Mouse (Mus musculus) kidney, adult 18-20 months (tissue): ENCODE data around the gene Pex10.

Source experiments
- DNase-seq: peaks from one replicate; pipeline ENCODE4 v3.0.0; 2021

The Pex10 gene

DNA sequence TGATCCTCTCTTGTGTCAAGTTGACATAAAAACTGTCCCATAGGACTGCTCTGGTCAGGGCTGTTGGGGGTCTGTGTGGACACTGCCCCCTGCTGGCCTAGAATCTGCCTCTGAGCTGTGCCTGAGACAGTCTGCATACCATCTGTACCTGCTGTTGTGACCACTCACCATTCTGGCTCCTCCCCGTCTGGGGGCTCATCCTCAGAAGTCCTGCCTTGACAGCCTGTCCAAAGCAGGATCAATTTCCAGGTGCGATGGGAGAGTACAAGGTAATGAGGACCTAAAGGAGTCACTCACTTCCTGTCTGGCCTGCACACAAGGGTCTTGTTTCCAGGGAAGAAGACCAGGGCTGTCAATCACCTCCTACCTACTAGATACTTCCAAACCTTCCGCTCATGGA lies 27.7 kb downstream of the Pex10 start:
- peak; percentile 67 for DNase-seq

DNA sequence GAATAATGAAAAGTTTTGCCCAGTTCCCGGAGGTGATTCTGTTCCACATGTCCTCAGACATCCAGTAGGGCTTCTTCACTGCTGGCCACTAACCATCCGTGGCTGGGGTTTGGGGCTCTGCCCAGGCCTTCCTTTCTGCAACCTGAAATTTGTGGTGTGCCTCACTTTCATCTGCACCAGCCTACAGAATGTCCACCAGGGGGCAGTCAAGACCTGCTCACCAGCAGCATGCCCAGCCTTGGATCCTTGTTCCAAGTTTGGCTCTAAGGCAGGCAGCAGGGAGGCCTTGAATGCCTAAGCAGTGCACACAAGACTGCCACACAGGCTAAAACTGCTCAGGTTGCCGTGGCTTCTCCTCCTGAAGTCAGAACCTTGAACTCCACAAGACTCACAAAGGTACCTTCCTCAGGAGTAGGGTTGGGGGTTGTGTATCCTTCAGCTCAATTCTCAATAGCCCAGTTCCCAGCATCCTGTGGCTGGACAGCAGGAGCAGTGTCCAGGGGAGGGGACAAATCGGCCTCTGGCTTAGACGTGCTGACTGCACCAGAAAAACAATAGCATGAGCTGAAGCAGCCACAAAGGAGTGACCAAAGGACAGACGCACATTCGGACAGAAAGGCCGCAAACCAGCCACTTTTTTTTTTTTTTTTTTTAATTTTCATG lies 28.6 kb downstream of the Pex10 start:
- peak; percentile 84 for DNase-seq

DNA sequence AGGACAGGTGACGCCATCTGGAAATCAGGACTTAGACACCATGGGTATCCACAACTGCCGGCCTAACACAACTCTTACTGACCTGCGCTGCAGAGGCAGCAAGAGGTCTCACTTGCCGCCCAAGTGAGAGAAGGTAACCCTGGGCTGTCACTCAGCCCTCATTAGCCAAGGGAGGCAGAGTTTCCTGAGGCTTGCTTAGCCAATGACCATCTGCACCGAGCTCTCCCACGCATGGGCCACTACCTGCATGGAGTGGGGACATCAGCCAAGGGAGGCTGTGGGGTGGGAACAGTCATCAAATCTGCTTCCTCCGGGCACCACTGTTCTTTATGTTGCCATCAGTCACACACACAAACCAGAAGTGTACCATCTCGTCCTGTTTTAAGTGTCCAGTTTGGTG lies 29.2 kb downstream of the Pex10 start:
- no peak for DNase-seq

DNA sequence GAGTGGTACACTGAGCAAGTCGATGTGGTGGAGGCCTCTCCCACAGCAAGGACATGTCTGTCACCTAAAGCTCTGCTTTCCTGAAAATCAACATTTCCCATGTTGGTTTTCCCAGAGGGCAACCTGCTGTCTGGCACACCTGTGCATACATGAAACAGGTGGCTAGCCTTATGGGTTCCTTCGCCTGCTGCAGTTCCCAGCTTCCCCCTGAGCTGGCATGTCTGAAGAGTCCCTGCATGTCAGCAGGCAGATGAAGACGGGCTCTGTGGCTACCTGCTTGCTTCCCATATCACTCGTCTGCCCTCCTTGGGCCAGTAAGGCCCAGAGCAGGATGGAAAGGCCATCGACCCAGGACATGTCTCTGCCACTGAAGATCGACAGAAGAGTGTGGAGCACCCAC lies 30.6 kb downstream of the Pex10 start:
- DNase-seq, result no peak

DNA sequence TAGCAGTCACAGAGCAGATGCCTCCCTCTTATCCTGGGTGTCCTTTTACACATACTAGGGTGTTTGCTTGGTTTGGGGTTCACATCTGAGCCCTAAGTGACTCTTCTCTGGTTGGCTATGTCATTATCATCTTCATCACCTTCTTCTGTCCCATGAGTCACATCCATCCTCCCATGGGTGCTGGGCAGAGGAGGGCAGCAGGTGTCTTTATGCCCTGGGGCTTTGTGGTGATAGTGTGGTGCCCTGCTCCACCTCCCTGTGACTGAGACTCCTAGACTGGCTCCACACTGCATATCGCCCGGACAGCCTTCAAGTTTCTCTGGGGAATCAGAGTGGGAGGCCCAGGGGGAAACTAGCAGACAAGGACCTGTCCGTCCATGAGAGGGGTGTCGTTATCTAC lies 31.8 kb downstream of the Pex10 start:
- DNase-seq, result no peak

DNA sequence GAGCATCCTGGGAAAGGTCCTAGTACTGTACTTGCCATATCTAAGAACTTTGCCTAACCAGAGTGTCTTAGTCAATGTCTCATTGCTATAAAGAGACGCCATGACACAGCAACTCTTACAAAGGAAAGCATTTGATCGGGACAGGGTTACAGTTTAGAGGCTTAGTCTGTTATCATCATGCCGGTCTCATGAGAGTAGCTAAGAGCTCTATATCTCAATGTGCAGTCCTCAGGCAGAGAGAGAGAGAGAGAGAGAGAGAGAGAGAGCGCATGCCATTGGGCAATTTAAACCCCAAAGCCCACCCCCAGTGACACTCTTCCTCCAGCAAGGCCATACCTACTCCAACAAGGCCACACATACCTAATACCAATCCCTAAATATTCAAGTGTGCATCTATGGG lies 41.1 kb downstream of the Pex10 start:
- no peak for DNase-seq

DNA sequence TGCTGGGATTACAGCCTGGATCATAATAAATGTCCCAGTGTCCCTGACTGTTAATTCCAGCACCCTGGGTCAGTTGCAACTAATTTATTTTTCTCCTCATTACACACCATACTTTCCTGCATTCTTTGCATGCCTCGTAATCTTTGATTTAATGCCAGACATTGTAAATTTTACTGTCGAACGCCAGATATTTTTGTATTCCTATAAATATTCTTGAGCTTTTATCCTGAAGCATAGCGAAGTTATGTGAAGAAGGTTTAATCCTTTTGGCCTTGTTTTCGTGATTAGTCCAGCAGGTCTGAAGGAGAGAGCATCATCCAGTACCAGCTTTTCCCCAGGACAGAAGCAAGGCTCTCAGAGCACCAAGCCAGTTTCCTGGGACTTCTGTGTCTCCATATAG lies 42.7 kb downstream of the Pex10 start:
- no peak for DNase-seq

DNA sequence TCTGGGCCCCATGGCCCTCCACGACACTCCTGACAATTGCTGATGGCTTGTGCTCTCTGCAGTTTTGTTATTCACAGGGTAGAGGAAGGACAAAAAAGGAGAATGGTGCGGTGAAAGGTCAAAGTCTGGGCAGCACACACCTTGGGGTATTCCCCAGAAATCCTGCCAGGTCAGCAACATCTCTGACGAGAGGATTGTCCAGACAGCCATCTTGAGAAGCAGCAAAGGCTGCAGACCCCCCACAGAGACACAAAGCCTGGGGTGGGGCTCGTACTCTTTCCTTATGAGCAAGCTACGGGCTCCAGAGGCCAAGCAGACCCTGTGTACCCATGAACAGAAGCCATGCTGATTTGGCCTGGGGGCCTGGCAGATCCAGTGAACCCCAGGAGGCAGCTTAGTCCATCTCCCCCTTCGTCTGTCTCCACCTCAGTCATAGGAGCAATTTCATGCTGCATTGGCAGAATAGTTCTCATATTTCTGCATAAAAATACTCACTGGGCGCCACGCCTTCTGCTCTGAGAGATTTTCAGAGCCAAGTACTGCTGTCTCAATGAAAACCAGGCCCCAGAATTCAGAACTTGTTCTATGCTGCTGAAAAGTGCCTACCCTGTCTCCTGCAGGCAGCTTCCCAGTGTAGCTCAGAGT lies 47.1 kb downstream of the Pex10 start:
- DNase-seq, result no peak

DNA sequence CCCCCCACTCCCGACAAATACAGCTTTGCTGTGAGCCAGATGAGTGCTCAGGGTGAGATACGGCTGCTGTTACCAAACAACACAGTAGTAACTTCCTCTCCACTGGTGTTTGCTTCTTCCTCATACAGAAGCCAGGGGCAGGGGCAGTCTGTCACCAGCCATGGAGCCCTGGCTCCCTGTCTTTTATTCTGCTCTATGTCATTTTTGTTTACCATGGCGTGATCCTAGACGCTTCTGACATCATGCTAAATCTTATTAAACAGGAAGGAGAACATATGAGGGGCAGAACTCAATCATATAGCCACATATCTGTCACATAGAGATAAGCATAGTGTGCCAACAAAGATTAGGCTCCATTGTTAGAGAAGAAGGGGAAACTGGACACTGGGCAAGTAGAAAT lies 49.8 kb downstream of the Pex10 start:
- no peak for DNase-seq

DNA sequence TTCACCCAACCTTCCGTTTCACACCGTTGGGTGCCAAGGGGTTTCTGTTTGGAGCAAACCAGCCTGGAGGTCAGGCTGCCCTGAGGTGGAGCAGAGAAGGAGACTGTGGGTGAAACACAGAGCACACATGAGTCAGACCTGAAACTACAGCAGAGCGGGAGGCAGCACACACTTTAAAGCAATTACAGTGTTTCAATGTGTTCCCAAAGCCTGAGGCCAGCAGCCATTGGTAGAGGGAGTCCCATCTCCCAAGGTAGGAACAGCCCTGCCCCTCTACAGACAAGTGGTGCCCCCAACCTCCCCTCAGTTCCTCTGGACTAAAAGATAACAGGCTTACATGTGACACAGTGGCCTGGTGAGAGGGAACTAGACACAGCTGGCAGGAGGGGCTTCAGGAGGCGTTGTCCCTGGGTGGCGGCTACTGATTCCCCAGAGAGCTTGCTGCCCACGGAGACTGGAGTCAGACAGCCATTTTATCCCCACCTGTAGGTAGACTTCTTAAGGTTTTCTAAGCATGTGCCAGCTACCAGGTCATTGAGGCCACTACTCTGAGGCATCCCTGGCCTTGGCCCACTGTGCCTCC lies 50.7 kb downstream of the Pex10 start:
- no peak for DNase-seq

DNA sequence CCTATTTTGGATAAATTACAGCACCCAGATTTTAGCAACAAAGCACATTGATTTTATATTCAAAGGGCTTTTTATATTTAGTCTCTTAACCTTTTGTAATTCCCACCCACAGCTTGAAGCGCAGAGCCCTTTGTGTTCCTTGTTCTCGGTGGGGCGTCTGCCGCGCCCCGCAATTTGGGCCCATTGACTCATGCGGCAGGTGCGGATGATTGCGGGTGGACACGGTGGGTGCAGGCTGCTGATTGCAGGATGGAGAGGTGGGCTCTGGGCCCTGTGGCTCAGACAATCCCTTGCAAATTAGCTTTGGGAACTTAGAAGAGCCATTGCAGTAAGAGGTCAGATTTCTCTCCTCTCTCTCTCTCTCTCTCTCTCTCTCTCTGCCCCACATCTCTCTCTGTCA lies 51.5 kb downstream of the Pex10 start:
- DNase-seq, result no peak

DNA sequence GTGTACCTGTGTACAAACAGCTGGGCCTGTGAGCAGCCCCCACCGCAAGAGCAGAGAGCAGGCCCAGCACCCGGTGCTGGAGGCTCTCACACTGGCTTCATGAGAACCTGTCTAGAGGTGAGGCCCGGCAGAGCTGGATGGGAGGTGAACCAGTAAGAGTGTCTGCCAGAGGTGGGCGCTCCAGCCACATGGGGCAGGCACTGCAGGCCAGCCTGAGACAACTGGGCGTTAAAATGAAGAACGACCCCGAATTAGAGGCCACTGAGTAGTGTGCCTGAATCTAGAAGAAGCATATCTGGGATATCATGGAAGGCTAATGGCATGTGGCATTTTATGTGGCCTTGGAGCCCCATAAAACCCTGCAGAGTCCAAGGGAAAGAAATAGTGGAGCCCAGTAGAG lies 53.2 kb downstream of the Pex10 start:
- DNase-seq, result no peak

DNA sequence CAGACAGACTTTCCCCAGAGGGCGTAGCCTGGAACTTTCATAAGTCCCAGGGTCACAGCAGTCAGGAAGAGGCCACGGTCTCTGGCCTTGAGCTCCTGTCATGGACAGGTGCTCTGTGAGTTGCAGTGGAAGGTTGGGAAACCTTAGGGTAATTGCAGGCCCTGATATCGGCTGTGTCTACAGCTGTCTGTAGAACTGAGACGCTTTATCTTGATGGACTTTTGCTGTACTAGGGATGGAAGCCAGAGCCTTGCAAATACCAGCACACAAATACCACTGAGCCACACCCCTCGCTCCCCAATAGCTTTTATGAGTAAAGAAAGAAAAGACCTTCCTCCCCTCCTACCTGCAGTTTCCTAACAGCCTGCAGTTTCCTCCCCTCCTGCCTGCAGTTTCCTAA lies 53.8 kb downstream of the Pex10 start:
- DNase-seq, result no peak

DNA sequence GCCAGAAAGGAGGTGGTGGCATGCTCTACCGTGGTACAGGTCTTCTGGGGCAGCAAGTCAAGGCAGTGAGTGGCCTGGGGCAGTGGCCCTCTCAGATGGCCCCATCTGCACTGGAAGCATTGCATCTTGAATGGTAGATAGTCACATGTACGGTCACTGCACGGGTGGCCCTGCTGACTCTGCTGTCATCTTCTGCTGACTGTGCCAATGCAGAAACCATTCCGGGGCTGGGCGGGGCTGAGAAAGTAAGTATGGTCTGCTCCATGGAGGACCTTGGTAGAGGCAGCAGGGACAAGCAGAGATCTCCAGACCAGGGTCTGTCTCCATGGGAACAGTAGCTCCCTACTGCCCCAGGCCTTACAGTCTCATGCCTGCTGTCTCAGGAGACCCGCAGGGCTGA lies 54.4 kb downstream of the Pex10 start:
- no peak for DNase-seq
